25 mouse cellular contexts compared by ENCODE assay signal in genomic region chr16:69206909-69207308, GRCm38 (mm10).
"Had no signal": no experiment of that assay in that cellular context is flagged by ENCODE, and none has a peak within 500 bp of the region (broad histone marks: within the 10 kb centered on the region; RNA-seq: fewer than 3 reads in every experiment).

No protein-coding gene starts in this region.

- H3K36me3 ChIP-seq: embryonic facial prominence, embryonic 10.5 days; embryonic facial prominence, embryonic 12.5 days; embryonic facial prominence, embryonic 13.5 days; embryonic facial prominence, embryonic 15.5 days; forebrain, embryonic 10.5 days; forebrain, embryonic 12.5 days; forebrain, embryonic 15.5 days had no signal

- H3K9ac ChIP-seq: embryonic facial prominence, embryonic 12.5 days; embryonic facial prominence, embryonic 13.5 days; embryonic facial prominence, embryonic 15.5 days; forebrain, embryonic 12.5 days; forebrain, embryonic 13.5 days; forebrain, embryonic 15.5 days; forebrain, postnatal 0 days had no signal

- H3K4me1 ChIP-seq: embryonic facial prominence, embryonic 10.5 days; embryonic facial prominence, embryonic 12.5 days; embryonic facial prominence, embryonic 13.5 days; embryonic facial prominence, embryonic 15.5 days; forebrain, embryonic 10.5 days; forebrain, embryonic 12.5 days; forebrain, embryonic 13.5 days; forebrain, embryonic 15.5 days had no signal

- H3K27ac ChIP-seq: embryonic facial prominence, embryonic 10.5 days; embryonic facial prominence, embryonic 12.5 days; embryonic facial prominence, embryonic 13.5 days; embryonic facial prominence, embryonic 15.5 days; forebrain, embryonic 10.5 days; forebrain, embryonic 12.5 days; forebrain, embryonic 13.5 days; forebrain, embryonic 15.5 days; gastrocnemius, adult 2 months; heart, adult 2 months had no signal

- H3K27me3 ChIP-seq: embryonic facial prominence, embryonic 12.5 days; embryonic facial prominence, embryonic 13.5 days; embryonic facial prominence, embryonic 15.5 days; forebrain, embryonic 12.5 days; forebrain, embryonic 13.5 days; forebrain, embryonic 15.5 days had no signal

- H3K9me3 ChIP-seq: embryonic facial prominence, embryonic 10.5 days; embryonic facial prominence, embryonic 12.5 days; embryonic facial prominence, embryonic 13.5 days; embryonic facial prominence, embryonic 15.5 days; forebrain, embryonic 10.5 days; forebrain, embryonic 12.5 days; forebrain, embryonic 13.5 days; forebrain, embryonic 15.5 days had no signal

- DNase-seq: cerebellum, adult 9-10 months; cerebellum, adult 9-11 months; cerebellum, postnatal 10 days; cerebellum, postnatal 14 days; cerebellum, postnatal 25 days; cerebellum, postnatal 36 days; embryo, embryonic 11 days; forebrain, postnatal 0 days; gastrocnemius, adult 2 months; gastrocnemius, postnatal 10 days; gastrocnemius, postnatal 14 days; gastrocnemius, postnatal 25 days; gastrocnemius, postnatal 36 days; heart, adult 11 months; heart, adult 18-20 months; heart, adult 2 months had no signal

- H3K4me3 ChIP-seq: embryonic facial prominence, embryonic 10.5 days; embryonic facial prominence, embryonic 12.5 days; embryonic facial prominence, embryonic 13.5 days; embryonic facial prominence, embryonic 15.5 days; erythroblast, embryonic 14.5 days; forebrain, embryonic 10.5 days; forebrain, embryonic 12.5 days; forebrain, embryonic 13.5 days; forebrain, embryonic 15.5 days; gastrocnemius, adult 2 months; heart, adult 2 months had no signal
